Mouse (Mus musculus): ENCODE measurements around the gene Rala. TPM values are rescaled to one million over a fixed set of nuclear protein-coding genes. Genes with fewer than 3 reads are reported as not detected.

Rala gene
- polyA plus RNA-seq, 1 experiment from 2014 or later, result 94.9 TPM

DNA sequence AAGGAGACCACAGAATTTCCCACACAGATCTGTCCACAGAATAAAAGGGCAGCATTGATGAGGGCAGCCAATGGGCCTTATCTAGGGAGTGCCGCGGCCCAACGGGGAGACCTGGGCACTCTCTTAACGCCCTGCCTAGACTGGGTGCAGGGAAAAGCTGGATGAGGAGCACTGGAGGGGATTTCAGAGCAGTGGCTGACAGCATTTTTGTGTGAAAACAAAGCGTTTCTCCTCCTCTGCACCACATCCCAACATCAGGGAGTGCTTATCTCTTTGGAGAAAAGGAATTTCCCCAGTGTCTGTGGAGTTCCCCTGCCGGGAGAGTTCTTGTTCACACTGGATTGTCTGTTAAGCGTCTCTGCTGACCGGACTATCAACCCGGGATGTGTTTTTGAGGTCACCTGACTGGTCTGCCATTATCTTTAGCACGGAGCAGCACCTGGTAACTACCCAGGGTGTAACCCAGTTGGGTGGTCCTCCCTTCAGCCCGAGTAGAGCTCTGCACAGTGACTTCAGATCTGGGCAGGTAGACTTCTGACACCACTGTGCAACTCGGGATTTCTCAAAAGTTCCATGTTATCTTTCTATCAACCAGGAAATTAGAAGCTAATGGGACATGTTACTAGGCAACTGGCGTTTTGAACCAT, 88.4 kb downstream of the Rala start:
- Histone ChIP-seq H3K27me3 (replicated peaks; ENCODE audit: control insufficient read depth, insufficient read depth, low read length) (no peaks in the 10 kb centered on the region), H3K27ac (ENCODE audit: low read length) (no peak overlapping the region), H3K9me3 (ENCODE audit: control insufficient read depth, low read length) (no peaks in the 10 kb centered on the region), H3K9ac (ENCODE audit: low read depth, low read length) (no peak overlapping the region), H3K4me2 (ENCODE audit: low read depth, low read length) (peak overlapping the region; percentile 7), H3K4me3 (ENCODE audit: low read length) (no peak overlapping the region), H3K4me1 (ENCODE audit: control insufficient read depth, insufficient read depth, low read length) (no peaks in the 10 kb centered on the region), H3K36me3 (ENCODE audit: control insufficient read depth, insufficient read depth, low read length) (no peaks in the 10 kb centered on the region)
- WGBS, result 10% methylated on average over 13 of the region's 13 CpGs
- ATAC-seq, result peak; percentile 75

DNA sequence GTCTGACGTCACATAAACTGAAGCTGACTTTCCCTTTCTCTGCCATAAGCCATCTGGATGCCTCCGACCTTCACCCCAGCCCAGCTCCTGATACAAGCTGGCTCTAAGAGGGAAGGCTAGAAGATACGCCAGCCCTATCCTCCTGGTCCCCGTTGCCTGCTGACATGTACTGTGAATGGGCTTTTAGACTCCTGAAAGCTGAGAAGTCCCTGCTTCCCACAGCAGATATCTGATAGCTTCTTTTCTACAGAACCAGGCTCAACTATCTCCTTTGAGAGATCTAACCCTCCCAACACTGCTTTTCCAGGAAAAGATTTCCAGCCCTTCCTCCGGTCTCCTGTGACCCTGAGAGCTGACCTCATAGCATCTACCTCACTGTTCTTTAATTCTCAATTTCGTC, 89.3 kb downstream of the Rala start:
- 53% methylated on average over 6 of the region's 6 CpGs for WGBS
- Histone ChIP-seq H3K9ac (ENCODE audit: low read depth, low read length) (no peak overlapping the region), H3K4me3 (ENCODE audit: low read length) (no peak overlapping the region), H3K4me1 (ENCODE audit: control insufficient read depth, insufficient read depth, low read length) (no peaks in the 10 kb centered on the region), H3K27ac (ENCODE audit: low read length) (no peak overlapping the region), H3K27me3 (replicated peaks; ENCODE audit: control insufficient read depth, insufficient read depth, low read length) (no peaks in the 10 kb centered on the region), H3K9me3 (ENCODE audit: control insufficient read depth, low read length) (no peaks in the 10 kb centered on the region), H3K4me2 (ENCODE audit: low read depth, low read length) (no peak overlapping the region), H3K36me3 (ENCODE audit: control insufficient read depth, insufficient read depth, low read length) (no peaks in the 10 kb centered on the region)
- ATAC-seq, result no peak

DNA sequence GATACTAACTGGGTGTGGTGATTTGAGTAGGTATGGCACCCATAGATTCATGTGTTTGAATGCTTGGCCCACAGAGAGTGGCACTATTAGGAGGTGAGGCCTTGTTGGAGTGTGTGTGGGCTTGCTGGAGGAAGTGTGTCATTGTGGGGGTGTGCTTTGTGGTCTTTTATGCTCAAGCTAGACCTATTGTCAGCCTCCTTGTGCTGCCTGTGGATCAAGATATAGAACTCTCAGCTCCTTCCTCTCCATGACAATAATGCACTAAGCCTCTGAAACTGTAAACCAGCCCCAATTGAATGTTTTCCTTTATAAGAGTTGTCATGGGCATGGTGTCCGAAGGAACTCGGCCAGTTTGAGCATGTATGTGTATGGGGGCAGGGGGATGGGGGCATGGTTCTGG, 100.7 kb downstream of the Rala start:
- 73% methylated on average over 2 of the region's 2 CpGs for WGBS
- no peak overlapping the region for H3K4me3 ChIP-seq (ENCODE audit: low read length)
- H3K4me1 ChIP-seq (ENCODE audit: control insufficient read depth, insufficient read depth, low read length), result peaks cover under 1% of the 10 kb centered on the region; the same call in 1 of the 2 replicates
- no peak overlapping the region for H3K9ac ChIP-seq (ENCODE audit: low read depth, low read length)
- ATAC-seq, result no peak
- no peaks in the 10 kb centered on the region for H3K36me3 ChIP-seq (ENCODE audit: control insufficient read depth, insufficient read depth, low read length)
- no peak overlapping the region for H3K4me2 ChIP-seq (ENCODE audit: low read depth, low read length)
- no peak overlapping the region for H3K27ac ChIP-seq (ENCODE audit: low read length)
- no peaks in the 10 kb centered on the region for H3K9me3 ChIP-seq (ENCODE audit: control insufficient read depth, low read length)
- H3K27me3 ChIP-seq (replicated peaks; ENCODE audit: control insufficient read depth, insufficient read depth, low read length), result no peaks in the 10 kb centered on the region

DNA sequence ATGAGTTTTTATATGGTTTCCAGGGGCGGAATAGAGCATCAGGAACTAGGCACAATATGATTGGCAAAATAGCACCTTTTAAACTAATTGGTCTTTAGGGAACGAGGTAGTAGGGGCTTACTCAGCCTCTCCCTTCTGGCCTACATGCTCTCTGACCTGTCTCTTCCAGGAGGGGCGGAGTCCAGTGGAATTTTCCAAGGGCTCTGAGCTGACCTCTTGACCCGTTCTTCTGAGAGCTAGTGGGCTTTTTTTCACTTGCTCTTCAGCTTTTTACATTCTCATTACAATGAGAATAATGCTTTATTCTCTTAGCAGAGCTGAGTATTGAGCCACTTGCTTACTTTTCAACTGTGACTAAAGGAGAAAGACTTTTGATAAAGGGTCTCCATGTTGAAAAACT, 101.3 kb downstream of the Rala start:
- Histone ChIP-seq H3K9ac (ENCODE audit: low read depth, low read length) (no peak overlapping the region), H3K27me3 (replicated peaks; ENCODE audit: control insufficient read depth, insufficient read depth, low read length) (no peaks in the 10 kb centered on the region), H3K4me1 (ENCODE audit: control insufficient read depth, insufficient read depth, low read length) (peaks cover 6% of the 10 kb centered on the region; the same call in 1 of the 2 replicates), H3K4me3 (ENCODE audit: low read length) (no peak overlapping the region), H3K4me2 (ENCODE audit: low read depth, low read length) (no peak overlapping the region), H3K9me3 (ENCODE audit: control insufficient read depth, low read length) (no peaks in the 10 kb centered on the region), H3K36me3 (ENCODE audit: control insufficient read depth, insufficient read depth, low read length) (no peaks in the 10 kb centered on the region), H3K27ac (ENCODE audit: low read length) (no peak overlapping the region)
- no peak for ATAC-seq
- WGBS, result 56% methylated on average over 4 of the region's 4 CpGs

DNA sequence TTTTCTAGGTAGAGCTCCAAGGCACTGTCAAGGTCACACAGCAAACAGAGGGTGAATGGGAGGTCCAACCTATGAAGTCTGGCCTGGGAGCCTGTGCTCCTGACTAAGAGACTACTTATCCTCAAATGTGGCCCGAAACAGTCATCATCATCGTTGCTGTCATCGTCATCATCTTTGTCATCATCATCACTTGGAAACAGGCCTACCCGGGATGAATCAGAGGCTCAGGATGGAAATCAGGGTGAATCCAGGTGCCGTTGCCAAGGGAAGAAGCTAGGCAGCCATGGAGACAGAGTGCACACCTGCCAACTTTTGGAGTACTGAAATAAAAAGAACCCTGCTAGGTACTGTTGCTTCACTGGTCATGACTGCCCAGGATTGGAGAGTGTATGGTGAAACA, 104.9 kb downstream of the Rala start:
- H3K27ac ChIP-seq (ENCODE audit: low read length), result no peak overlapping the region
- H3K4me2 ChIP-seq (ENCODE audit: low read depth, low read length), result no peak overlapping the region
- 88% methylated on average over 5 of the region's 5 CpGs for WGBS
- H3K36me3 ChIP-seq (ENCODE audit: control insufficient read depth, insufficient read depth, low read length), result no peaks in the 10 kb centered on the region
- H3K27me3 ChIP-seq (replicated peaks; ENCODE audit: control insufficient read depth, insufficient read depth, low read length), result no peaks in the 10 kb centered on the region
- ATAC-seq, result no peak
- H3K9ac ChIP-seq (ENCODE audit: low read depth, low read length), result no peak overlapping the region
- peaks cover 8% of the 10 kb centered on the region; the same call in 1 of the 2 replicates for H3K4me1 ChIP-seq (ENCODE audit: control insufficient read depth, insufficient read depth, low read length)
- no peaks in the 10 kb centered on the region for H3K9me3 ChIP-seq (ENCODE audit: control insufficient read depth, low read length)
- no peak overlapping the region for H3K4me3 ChIP-seq (ENCODE audit: low read length)

DNA sequence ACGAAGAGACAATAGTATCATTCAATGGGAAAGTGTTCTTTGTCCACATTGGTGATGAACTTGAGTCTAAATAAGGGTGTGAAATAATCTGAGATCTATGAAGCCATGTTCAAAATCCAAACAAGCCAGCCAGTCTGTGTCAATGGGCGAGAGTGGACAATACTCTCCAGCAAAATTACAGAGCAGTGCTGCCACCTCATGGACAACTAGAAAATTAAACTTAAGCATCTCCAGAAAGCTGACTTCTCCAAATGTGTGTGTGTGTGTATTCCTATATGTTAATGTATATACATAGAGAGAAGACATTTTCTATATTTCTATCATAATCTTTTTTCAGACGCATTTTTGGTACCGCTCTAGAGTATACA, 105.6 kb downstream of the Rala start:
- Histone ChIP-seq H3K4me1 (ENCODE audit: control insufficient read depth, insufficient read depth, low read length) (peaks cover 8% of the 10 kb centered on the region; the same call in 1 of the 2 replicates), H3K4me2 (ENCODE audit: low read depth, low read length) (no peak overlapping the region), H3K36me3 (ENCODE audit: control insufficient read depth, insufficient read depth, low read length) (no peaks in the 10 kb centered on the region), H3K27ac (ENCODE audit: low read length) (no peak overlapping the region), H3K9ac (ENCODE audit: low read depth, low read length) (no peak overlapping the region), H3K9me3 (ENCODE audit: control insufficient read depth, low read length) (no peaks in the 10 kb centered on the region), H3K4me3 (ENCODE audit: low read length) (no peak overlapping the region), H3K27me3 (replicated peaks; ENCODE audit: control insufficient read depth, insufficient read depth, low read length) (no peaks in the 10 kb centered on the region)
- WGBS, result 34% methylated on average over 4 of the region's 4 CpGs
- ATAC-seq, result peak; percentile 62

DNA sequence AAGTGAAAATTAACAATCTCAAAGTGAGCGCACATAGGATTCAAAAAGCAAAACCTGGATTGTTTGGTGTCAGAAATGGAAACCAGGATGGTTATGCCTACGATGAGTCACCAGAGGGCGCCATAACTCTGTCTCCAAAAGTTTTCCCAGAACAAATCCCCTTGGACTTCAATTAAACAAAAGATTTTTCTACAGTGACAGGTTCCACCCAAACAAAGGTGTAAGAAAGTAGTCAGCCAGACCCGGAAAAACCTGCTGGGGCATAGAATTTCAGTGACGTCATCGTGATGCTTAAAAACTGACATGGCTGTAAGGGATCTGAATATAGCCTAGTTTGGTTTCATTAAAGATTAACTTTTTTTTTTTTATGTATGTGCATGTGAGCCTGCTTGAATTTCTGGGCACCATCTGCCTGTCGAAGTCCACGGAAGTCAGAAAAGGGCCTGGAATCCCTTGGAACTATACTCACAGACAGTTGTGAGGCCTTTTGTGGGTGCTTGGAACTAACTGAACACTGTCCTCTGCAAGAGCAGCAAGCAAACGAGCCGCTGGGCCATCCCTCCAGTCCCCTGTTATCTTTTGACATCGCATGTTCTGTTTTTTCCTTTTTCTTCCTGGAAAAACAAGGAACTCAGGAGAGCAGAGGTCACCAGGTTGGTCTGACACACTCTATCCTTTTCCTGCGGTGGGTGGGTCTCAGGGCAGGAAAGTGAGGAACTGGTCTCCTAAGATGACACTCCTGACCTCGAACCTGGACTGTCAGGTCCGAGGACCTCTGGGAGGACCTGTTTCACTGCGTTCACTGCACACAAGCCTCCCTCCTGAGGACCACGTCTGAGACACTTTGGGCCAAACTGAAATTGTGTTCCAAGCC, 106.2 kb downstream of the Rala start:
- Histone ChIP-seq H3K4me3 (ENCODE audit: low read length) (no peak overlapping the region), H3K9me3 (ENCODE audit: control insufficient read depth, low read length) (no peaks in the 10 kb centered on the region), H3K4me2 (ENCODE audit: low read depth, low read length) (no peak overlapping the region), H3K27ac (ENCODE audit: low read length) (0 out of 2 replicates have a peak overlapping the region, but pooled peaks have one; percentile 0), H3K4me1 (ENCODE audit: control insufficient read depth, insufficient read depth, low read length) (peaks cover 8% of the 10 kb centered on the region; the same call in 1 of the 2 replicates), H3K9ac (ENCODE audit: low read depth, low read length) (no peak overlapping the region), H3K36me3 (ENCODE audit: control insufficient read depth, insufficient read depth, low read length) (no peaks in the 10 kb centered on the region), H3K27me3 (replicated peaks; ENCODE audit: control insufficient read depth, insufficient read depth, low read length) (no peaks in the 10 kb centered on the region)
- WGBS, result 36% methylated on average over 16 of the region's 16 CpGs
- peak; percentile 66 for ATAC-seq

DNA sequence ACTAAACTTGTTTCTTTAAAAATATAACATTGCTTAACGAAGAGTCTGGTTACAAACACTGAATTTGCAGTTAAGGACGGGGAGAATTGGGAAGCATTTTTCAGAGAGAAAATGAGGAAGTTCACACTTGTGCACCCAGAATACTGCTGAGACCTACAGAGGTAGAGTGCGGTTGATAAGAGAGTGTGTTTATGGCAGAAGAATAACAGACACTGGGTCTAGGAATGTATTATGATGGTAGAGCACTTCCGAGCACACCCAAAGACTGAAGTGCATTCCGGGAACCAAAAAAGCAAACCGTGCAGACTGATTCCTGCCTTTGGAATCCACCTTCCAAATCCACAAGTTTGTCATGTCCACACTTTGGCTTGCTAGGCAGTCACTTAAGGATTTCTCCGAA, 107.2 kb downstream of the Rala start:
- H3K27me3 ChIP-seq (replicated peaks; ENCODE audit: control insufficient read depth, insufficient read depth, low read length), result no peaks in the 10 kb centered on the region
- WGBS, result 76% methylated on average over 7 of the region's 7 CpGs

DNA sequence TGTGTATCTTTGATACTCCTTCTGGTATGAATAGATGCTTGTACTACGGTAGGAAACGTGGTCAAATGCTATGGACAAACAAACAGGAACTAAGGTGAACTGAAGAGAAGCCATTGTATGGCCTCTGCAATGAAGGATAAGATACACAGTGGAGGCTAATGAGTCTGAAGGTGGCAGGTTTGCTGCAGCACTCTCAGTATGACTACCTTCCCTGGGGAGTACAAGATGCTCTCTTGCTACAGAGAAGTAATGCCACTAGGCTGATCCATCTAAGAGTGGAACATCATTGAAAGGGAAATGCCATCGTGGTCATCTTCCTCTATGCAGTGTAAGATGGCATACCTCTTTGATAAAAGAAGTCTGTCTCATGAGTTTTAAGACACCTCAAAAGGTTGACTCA, 111.1 kb downstream of the Rala start:
- Histone ChIP-seq H3K4me1 (ENCODE audit: control insufficient read depth, insufficient read depth, low read length) (peaks cover 3% of the 10 kb centered on the region; the same call in 1 of the 2 replicates), H3K4me2 (ENCODE audit: low read depth, low read length) (no peak overlapping the region), H3K4me3 (ENCODE audit: low read length) (no peak overlapping the region), H3K27me3 (replicated peaks; ENCODE audit: control insufficient read depth, insufficient read depth, low read length) (no peaks in the 10 kb centered on the region), H3K9ac (ENCODE audit: low read depth, low read length) (no peak overlapping the region), H3K9me3 (ENCODE audit: control insufficient read depth, low read length) (no peaks in the 10 kb centered on the region), H3K36me3 (ENCODE audit: control insufficient read depth, insufficient read depth, low read length) (no peaks in the 10 kb centered on the region), H3K27ac (ENCODE audit: low read length) (no peak overlapping the region)
- WGBS, result 74% methylated on average over 3 of the region's 3 CpGs
- no peak for ATAC-seq

More for the DNA sequence above, 107.2 kb downstream of the Rala start:
- Histone ChIP-seq H3K9me3 (ENCODE audit: control insufficient read depth, low read length) (no peaks in the 10 kb centered on the region), H3K27ac (ENCODE audit: low read length) (no peak overlapping the region), H3K36me3 (ENCODE audit: control insufficient read depth, insufficient read depth, low read length) (no peaks in the 10 kb centered on the region), H3K9ac (ENCODE audit: low read depth, low read length) (no peak overlapping the region), H3K4me1 (ENCODE audit: control insufficient read depth, insufficient read depth, low read length) (peaks cover 8% of the 10 kb centered on the region; the same call in 1 of the 2 replicates), H3K4me3 (ENCODE audit: low read length) (no peak overlapping the region), H3K4me2 (ENCODE audit: low read depth, low read length) (no peak overlapping the region)
- no peak for ATAC-seq
